Mouse (Mus musculus) left cerebral cortex, adult 2 months (tissue): ENCODE data around the gene Ntsr1. TPM values are rescaled to one million over a fixed set of nuclear protein-coding genes. Genes with fewer than 3 reads are reported as not detected.
A peak's percentile ranks its signal among the peaks of the same experiment; 100 is the strongest.

ENCODE experiments used
- DNase-seq, 2 experiments: peaks; one replicate each; pipeline ENCODE4 v3.0.0; 2021 to 2022; ENCODE audit warnings: low spot score in 2 of 2, mixed read lengths in 1 of 2; ENCODE audit errors: extremely low spot score in 1 of 2
- H3K27ac ChIP-seq: fragments of 200-600 bp; 2 replicates; pipeline ENCODE4 v1.8.1; 2022
- H3K4me3 ChIP-seq: fragments of 200-600 bp; 2 replicates; pipeline ENCODE4 v1.8.1; 2022
- CTCF ChIP-seq: fragments of 200-600 bp; IDR thresholded peaks from 2 replicates; pipeline ENCODE4 v1.8.1; 2022; ENCODE audit warnings: antibody characterized with exemption, mild to moderate bottlenecking, moderate library complexity
- intact Hi-C: fragments of 180-260 bp; cut with DNase I; formaldehyde crosslinking; loops from one replicate; pipeline ENCODE4 v1.15.1; 2025
- long read RNA-seq, 2 experiments: library from polyadenylated mRNA; stranded (forward); transcript quantifications; one replicate each; pipeline ENCODE4 v2.0.0; 2021; ENCODE audit warnings: borderline mapping rate in 2 of 2
- total RNA-seq, 2 experiments: library from RNA; stranded (reverse); gene quantifications; 2 replicates each; pipeline ENCODE4 v1.2.3; 2021

The Ntsr1 gene
- total RNA-seq, result 1 to 10 TPM; 6.0 to 7.9 TPM
- long read RNA-seq, experiment 1, transcript Ntsr1-201 (4 exons, 3,917 nt), result major isoform, 19 of 25 reads
- long read RNA-seq, experiment 1, partial matches to known transcripts, result 0 of 25 reads
- long read RNA-seq, experiment 1, other reads (novel, unspliced or antisense), result 6 of 25 reads
- long read RNA-seq, experiment 2, transcript Ntsr1-201 (4 exons, 3,917 nt), result major isoform, 8 of 11 reads
- long read RNA-seq, experiment 2, partial matches to known transcripts, result 2 of 11 reads
- long read RNA-seq, experiment 2, other reads (novel, unspliced or antisense), result 1 of 11 reads

DNA sequence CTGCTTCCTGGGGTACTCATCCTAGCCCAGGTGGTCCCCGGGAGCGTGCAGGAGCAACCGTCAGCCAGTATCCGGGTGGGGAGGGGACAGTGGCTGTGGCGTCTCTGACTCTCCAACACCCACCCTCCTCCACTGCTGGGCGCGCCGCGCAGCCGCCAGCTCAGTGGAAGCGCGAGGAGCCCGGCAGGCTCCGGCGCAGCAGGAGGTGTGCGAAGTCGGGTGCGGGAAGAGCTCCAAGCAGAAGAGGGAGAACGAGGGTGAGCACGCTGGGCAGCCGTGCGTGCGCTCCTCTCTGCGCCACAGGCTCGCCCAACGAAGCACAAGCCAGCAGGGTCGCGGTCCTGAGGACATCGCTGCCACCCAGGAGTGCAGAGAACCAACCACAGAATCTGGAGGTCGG is at the start of gene Ntsr1:
Gene Ntsr1, plus strand, starts transcription at position 236 of the 400 bp plus-strand sequence.
- no peak for TF ChIP-seq CTCF
- peak within 1 kb of the TSS; percentile 46 for H3K4me3 ChIP-seq
- H3K27ac ChIP-seq, result peak within 1 kb of the TSS; percentile 16; the same call in 1 of the 2 replicates
- DNase-seq, result peak; percentile 62 to 72
- intact Hi-C loops, result no loop called here

GRCm38 (mm10) chr2:180450529-180450928 is 49.2 kb upstream of the Ntsr1 start:
- Histone ChIP-seq H3K27ac (no peak overlapping the region), H3K4me3 (no peak overlapping the region)
- no peak for DNase-seq
- no peak for TF ChIP-seq CTCF
- intact Hi-C loops, result no loop called here

DNA sequence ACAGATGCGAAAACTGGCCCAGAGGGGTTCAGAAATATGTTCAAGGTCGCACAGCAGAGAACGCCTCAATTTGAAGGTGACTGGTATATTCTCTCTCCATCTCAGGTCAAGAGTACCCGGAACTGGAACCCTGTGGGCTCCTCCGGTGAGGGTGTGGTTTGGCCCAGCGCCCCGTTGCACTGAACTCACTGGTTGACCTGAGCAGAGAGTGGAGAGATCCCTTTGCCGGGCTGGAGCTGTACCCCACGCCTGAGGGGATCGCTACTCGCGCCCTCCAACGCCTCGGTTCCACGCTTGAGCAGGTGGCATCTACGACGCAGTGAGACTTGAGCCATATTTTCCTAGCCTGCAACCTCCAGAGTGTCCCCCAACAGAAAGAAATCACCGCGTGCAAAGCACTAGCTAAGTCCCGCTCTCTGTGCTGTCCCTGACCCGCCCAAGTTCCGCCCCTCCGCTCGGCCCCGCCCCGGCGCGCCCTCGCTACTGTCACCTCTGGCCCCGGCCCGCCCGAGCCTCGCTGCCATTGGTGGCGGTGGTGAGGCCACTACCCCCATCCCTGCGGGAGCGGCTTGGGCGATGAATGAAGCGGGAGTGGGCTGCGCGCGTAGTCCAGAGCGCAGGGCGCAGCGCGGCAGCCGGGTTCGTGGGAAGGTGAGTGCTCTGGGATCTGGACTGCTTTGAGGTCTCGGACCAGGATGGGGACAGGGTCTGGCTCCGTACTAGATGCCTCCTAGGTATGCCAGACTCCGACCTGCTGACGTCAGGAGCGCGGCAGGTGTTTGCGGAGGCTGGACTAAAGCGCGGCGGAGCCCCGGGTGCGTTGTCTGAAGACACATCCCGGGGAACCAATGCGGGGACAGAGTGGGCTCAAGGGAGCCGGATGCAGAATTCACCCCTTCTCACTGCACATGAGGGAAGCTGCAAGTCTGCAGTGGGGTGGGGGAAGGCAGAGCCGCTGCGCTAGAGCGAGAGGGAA is 43.8 kb upstream of the Ntsr1 start, which contains the start of gene Slco4a1:
Gene Slco4a1, plus strand, starts transcription at position 523 of the 976 bp plus-strand sequence.
- H3K27ac ChIP-seq, result 0 out of 2 replicates have a peak within 1 kb of the TSS, but pooled peaks have one; percentile 12

GRCm38 (mm10) chr2:180456705-180457104 is 43.1 kb upstream of the Ntsr1 start:
- DNase-seq, result no peak
- H3K27ac ChIP-seq, result no peak overlapping the region
- intact Hi-C loops, result no loop called here

More for the DNA sequence above, 43.8 kb upstream of the Ntsr1 start, which contains the start of gene Slco4a1:
- no peak for TF ChIP-seq CTCF
- DNase-seq, result peak; percentile 65 to 76
- peak within 1 kb of the TSS; percentile 61 for H3K4me3 ChIP-seq
- intact Hi-C loops, result no loop called here

DNA sequence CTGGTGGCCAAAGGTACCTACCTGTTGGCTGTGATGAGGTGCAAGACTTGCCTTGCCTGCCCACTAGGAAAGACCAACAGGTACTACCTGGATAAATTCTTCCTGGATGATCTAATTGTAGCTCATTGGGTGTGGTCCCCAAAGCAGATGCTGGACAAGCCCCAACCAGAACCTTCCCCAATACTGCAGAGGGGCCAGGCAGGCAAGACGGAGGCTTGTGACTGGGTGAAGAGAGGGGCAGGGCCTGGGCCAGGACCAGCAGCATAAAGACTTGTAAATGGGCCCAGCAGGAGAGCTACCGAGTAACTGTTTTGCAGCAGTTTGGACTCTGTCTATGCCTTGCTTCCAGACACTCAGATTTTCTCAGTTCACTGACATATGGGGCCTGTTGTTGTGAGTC is 42.1 kb upstream of the Ntsr1 start:
- intact Hi-C loops, result no loop called here
- DNase-seq, result no peak
- no peak for TF ChIP-seq CTCF
- H3K27ac ChIP-seq, result no peak overlapping the region
- no peak overlapping the region for H3K4me3 ChIP-seq

More at GRCm38 (mm10) chr2:180456705-180457104, 43.1 kb upstream of the Ntsr1 start:
- peak overlapping the region; percentile 61 for H3K4me3 ChIP-seq
- TF ChIP-seq CTCF, result no peak

- Histone ChIP-seq H3K27ac (no peak overlapping the region), H3K4me3 (no peak overlapping the region)
- intact Hi-C loops, result no loop called here
- TF ChIP-seq CTCF, result no peak
- no peak for DNase-seq
These were observed 40.3 kb upstream of the Ntsr1 start for GRCm38 (mm10) chr2:180459437-180459836.

- intact Hi-C loops, result no loop called here
- no peak for DNase-seq
- no peak for TF ChIP-seq CTCF
- H3K4me3 ChIP-seq, result no peak overlapping the region
- H3K27ac ChIP-seq, result no peak overlapping the region
These were observed 39.0 kb upstream of the Ntsr1 start for GRCm38 (mm10) chr2:180460801-180461200.

GRCm38 (mm10) chr2:180462593-180462992 is 37.2 kb upstream of the Ntsr1 start:
- intact Hi-C loops, result no loop called here

GRCm38 (mm10) chr2:180466505-180466904 is 33.3 kb upstream of the Ntsr1 start:
- DNase-seq, result no peak
- Histone ChIP-seq H3K27ac (no peak overlapping the region), H3K4me3 (no peak overlapping the region)
- intact Hi-C loops, result no loop called here
- TF ChIP-seq CTCF, result no peak

More at GRCm38 (mm10) chr2:180462593-180462992, 37.2 kb upstream of the Ntsr1 start:
- no peak overlapping the region for H3K27ac ChIP-seq
- no peak for TF ChIP-seq CTCF
- H3K4me3 ChIP-seq, result no peak overlapping the region
- no peak for DNase-seq

- no peak for TF ChIP-seq CTCF
- DNase-seq, result no peak
- Histone ChIP-seq H3K4me3 (no peak overlapping the region), H3K27ac (no peak overlapping the region)
- intact Hi-C loops, result no loop called here
These were observed 30.9 kb upstream of the Ntsr1 start for GRCm38 (mm10) chr2:180468871-180469270.

- intact Hi-C loops, result loop anchor here (5.0 to 10.0 kb wide), 2 partner anchors 275 to 308 kb away; partner anchors contain the start of gene Bhlhe23
- Histone ChIP-seq H3K27ac (no peak overlapping the region), H3K4me3 (no peak overlapping the region)
- no peak for DNase-seq
- TF ChIP-seq CTCF, result no peak; the same call in 1 of the 2 replicates
These were observed 30.0 kb upstream of the Ntsr1 start for GRCm38 (mm10) chr2:180469768-180470167.
